Mouse (Mus musculus) neural tube, embryonic 15.5 days (tissue): ENCODE results near the gene Pla2g12a. TPM values are rescaled to one million over a fixed set of nuclear protein-coding genes. Genes with fewer than 3 reads are reported as not detected.

Experiments used
- ATAC-seq: fragments of 200-750 bp; cut with Nextera tagmentation; 2 replicates; pipeline ENCODE4 v1.8.0; 2017; ENCODE audit warnings: mild to moderate bottlenecking, moderate TSS enrichment, moderate library complexity; ENCODE audit not compliant: low FRiP score
- H3K27ac ChIP-seq: fragments of 300-500 bp; sonication (generic); replicated peaks from 2 replicates; pipeline ENCODE4 v1.5.1; 2015; ENCODE audit warnings: mild to moderate bottlenecking, inconsistent platforms
- H3K27me3 ChIP-seq: fragments of 300-500 bp; sonication (generic); replicated peaks from 2 replicates; pipeline ENCODE4 v1.6.1; 2015; ENCODE audit warnings: inconsistent platforms
- H3K36me3 ChIP-seq: fragments of 300-500 bp; sonication (generic); 2 replicates; pipeline ENCODE4 v1.6.1; 2015; ENCODE audit warnings: inconsistent platforms
- H3K4me1 ChIP-seq: fragments of 300-500 bp; sonication (generic); 2 replicates; pipeline ENCODE4 v1.6.1; 2015; ENCODE audit warnings: inconsistent platforms
- H3K4me2 ChIP-seq: fragments of 300-500 bp; sonication (generic); 2 replicates; pipeline ENCODE4 v1.6.1; 2015; ENCODE audit warnings: inconsistent platforms, mild to moderate bottlenecking, moderate library complexity
- H3K4me3 ChIP-seq: fragments of 300-500 bp; sonication (generic); replicated peaks from 2 replicates; pipeline ENCODE4 v1.5.1; 2015; ENCODE audit warnings: mild to moderate bottlenecking, inconsistent platforms
- H3K9ac ChIP-seq: fragments of 300-500 bp; sonication (generic); replicated peaks from 2 replicates; pipeline ENCODE4 v1.6.1; 2015; ENCODE audit warnings: mild to moderate bottlenecking, inconsistent platforms
- H3K9me3 ChIP-seq: fragments of 300-500 bp; sonication (generic); replicated peaks from 2 replicates; pipeline ENCODE4 v1.6.1; 2016; ENCODE audit warnings: inconsistent platforms
- whole genome bisulfite sequencing: fragments of 180-500 bp; shearing (Covaris S2); methylation state at CpG from one replicate; pipeline ENCODE4 v1.1.7; 2015; ENCODE audit warnings: mixed read lengths; 5-methylcytosine and 5-hydroxymethylcytosine counted together
- polyA plus RNA-seq: library from polyadenylated mRNA; unstranded; fragments of >200 nt; fragmentation: Nextera tagmentation; extraction: Ambion mirVana; gene quantifications from 2 replicates; pipeline ENCODE4 v1.2.1, GENCODE M21; 2015

Gene Pla2g12a
- polyA plus RNA-seq, 1 experiment from 2014 or later = 37.5 TPM

DNA sequence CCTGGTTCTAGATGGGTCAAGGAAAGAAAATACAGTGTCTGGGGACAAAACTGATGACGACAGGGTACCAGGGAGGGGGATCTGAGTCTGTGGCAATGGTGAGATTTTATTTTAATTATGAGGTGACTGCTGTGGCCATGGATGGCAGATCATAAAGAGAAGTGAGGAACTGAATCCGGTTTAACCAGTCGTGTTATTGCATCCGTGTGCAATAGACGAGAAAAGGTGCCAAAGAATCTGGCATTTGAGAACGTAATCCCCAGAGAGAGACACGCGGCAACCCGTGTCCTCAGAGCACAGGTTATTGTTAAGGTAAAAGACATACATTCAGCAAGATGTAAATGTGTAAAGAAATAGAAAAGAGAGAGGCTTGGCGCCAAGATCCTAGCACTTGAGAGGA lies 1.1 kb upstream of the Pla2g12a start:
- H3K9ac ChIP-seq = no peak overlapping the region
- H3K27ac ChIP-seq = no peak overlapping the region
- H3K4me3 ChIP-seq = no peak overlapping the region
- no peaks in the 10 kb centered on the region for H3K27me3 ChIP-seq
- no peaks in the 10 kb centered on the region for H3K36me3 ChIP-seq
- no peak overlapping the region for H3K4me2 ChIP-seq
- 93% methylated on average over 10 of the region's 10 CpGs for WGBS
- no peak for ATAC-seq
- peaks cover 14% of the 10 kb centered on the region for H3K4me1 ChIP-seq
- H3K9me3 ChIP-seq = no peaks in the 10 kb centered on the region

- Histone ChIP-seq H3K4me1 (peaks cover 14% of the 10 kb centered on the region), H3K9ac (peak overlapping the region; percentile 76), H3K4me3 (peak overlapping the region; percentile 55), H3K36me3 (no peaks in the 10 kb centered on the region), H3K27ac (peak overlapping the region; percentile 85), H3K9me3 (no peaks in the 10 kb centered on the region), H3K27me3 (no peaks in the 10 kb centered on the region), H3K4me2 (peak overlapping the region; percentile 96)
- peak; percentile 59 for ATAC-seq
- 2% methylated on average over 24 of the region's 25 CpGs for WGBS
These were observed 838 bp downstream of the Pla2g12a start for GRCm38 (mm10) chr3:129879131-129879757.

DNA sequence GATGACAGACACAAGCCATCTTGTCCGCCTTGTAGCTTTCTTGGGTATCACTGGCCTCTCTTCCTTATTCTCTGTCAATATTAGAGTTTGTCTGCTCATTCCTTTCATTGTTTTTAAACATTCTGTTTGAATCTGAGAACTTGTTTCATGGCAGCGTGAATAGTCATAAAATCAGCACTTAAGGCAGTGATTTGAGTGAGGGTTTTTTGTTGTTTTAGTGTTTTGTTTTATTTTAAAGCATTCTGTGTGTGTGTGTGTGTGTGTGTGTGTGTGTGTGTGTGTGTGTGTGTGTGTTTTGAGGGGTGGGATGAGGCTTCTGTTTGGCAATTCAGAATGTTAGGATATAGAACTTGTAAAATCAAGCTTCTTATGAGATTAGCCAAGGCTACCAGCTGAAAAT lies 1.5 kb downstream of the Pla2g12a start:
- H3K36me3 ChIP-seq = no peaks in the 10 kb centered on the region
- no peaks in the 10 kb centered on the region for H3K27me3 ChIP-seq
- 0 out of 2 replicates have a peak overlapping the region, but pooled peaks have one; percentile 55 for H3K4me3 ChIP-seq
- no peak for ATAC-seq
- no peaks in the 10 kb centered on the region for H3K9me3 ChIP-seq
- H3K4me1 ChIP-seq = peaks cover 14% of the 10 kb centered on the region
- H3K4me2 ChIP-seq = peak overlapping the region; percentile 96
- no peak overlapping the region for H3K9ac ChIP-seq
- 71% methylated on average over 2 of the region's 2 CpGs for WGBS
- no peak overlapping the region for H3K27ac ChIP-seq

GRCm38 (mm10) chr3:129880925-129881593 lies 2.7 kb downstream of the Pla2g12a start:
- 88% methylated on average over 8 of the region's 8 CpGs for WGBS
- no peak for ATAC-seq
- H3K4me2 ChIP-seq = no peak overlapping the region
- no peaks in the 10 kb centered on the region for H3K27me3 ChIP-seq
- no peak overlapping the region for H3K27ac ChIP-seq
- H3K36me3 ChIP-seq = no peaks in the 10 kb centered on the region
- H3K4me1 ChIP-seq = peaks cover 14% of the 10 kb centered on the region
- no peak overlapping the region for H3K4me3 ChIP-seq
- H3K9me3 ChIP-seq = no peaks in the 10 kb centered on the region
- no peak overlapping the region for H3K9ac ChIP-seq

- no peak overlapping the region for H3K4me2 ChIP-seq
- peaks cover 6% of the 10 kb centered on the region for H3K36me3 ChIP-seq
- no peak overlapping the region for H3K9ac ChIP-seq
- no peak overlapping the region for H3K4me3 ChIP-seq
- H3K27me3 ChIP-seq = no peaks in the 10 kb centered on the region
- no peak overlapping the region for H3K27ac ChIP-seq
- no peak for ATAC-seq
- no peaks in the 10 kb centered on the region for H3K4me1 ChIP-seq
- no peaks in the 10 kb centered on the region for H3K9me3 ChIP-seq
- 92% methylated on average over 9 of the region's 9 CpGs for WGBS
These were observed 7.2 kb downstream of the Pla2g12a start for GRCm38 (mm10) chr3:129885577-129885976.

GRCm38 (mm10) chr3:129886430-129886829 lies 8.0 kb downstream of the Pla2g12a start:
- Histone ChIP-seq H3K4me1 (no peaks in the 10 kb centered on the region), H3K36me3 (peaks cover 13% of the 10 kb centered on the region), H3K4me2 (no peak overlapping the region), H3K27me3 (no peaks in the 10 kb centered on the region), H3K27ac (no peak overlapping the region), H3K4me3 (no peak overlapping the region), H3K9ac (no peak overlapping the region), H3K9me3 (no peaks in the 10 kb centered on the region)
- WGBS = 90% methylated on average over 5 of the region's 5 CpGs
- ATAC-seq = no peak

DNA sequence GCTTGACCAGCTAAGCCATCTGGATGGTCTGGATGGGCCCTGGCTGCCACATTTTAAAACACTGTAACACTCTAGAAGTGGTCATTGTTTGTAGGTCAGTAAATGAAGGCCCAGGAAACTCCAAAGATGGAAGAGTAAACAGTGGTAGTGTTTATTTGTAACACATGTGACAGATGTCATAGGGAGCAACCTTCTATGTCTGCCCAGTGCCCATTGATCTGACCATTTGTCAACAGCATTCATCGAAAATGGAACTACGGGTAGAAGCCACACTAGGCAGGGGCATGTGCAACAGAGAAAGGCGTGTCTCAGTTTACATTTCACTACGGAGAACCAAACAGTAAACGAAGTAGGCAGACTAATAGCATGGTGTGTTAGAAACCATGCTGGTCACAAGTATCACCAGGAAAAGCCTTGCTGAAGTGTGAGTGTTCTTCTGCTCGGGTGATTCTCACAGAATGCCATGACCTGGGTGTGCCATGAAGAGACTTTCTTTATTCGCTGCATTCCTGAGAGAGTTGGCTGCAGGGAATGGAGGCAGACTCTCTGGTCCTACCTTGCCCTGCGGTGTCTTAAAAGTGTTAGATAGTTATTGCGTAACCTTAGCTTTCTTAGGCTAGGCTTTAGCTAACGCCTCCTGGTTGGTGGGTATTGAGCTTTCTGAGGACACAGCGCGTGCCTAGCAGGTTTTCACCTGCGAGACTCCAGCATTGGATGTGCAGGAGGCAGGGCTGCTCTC lies 9.5 kb downstream of the Pla2g12a start:
- Histone ChIP-seq H3K36me3 (peaks cover 26% of the 10 kb centered on the region), H3K27ac (no peak overlapping the region), H3K9me3 (no peaks in the 10 kb centered on the region), H3K4me2 (no peak overlapping the region), H3K4me1 (no peaks in the 10 kb centered on the region), H3K27me3 (no peaks in the 10 kb centered on the region), H3K4me3 (no peak overlapping the region), H3K9ac (no peak overlapping the region)
- WGBS = 91% methylated on average over 13 of the region's 13 CpGs
- ATAC-seq = no peak

DNA sequence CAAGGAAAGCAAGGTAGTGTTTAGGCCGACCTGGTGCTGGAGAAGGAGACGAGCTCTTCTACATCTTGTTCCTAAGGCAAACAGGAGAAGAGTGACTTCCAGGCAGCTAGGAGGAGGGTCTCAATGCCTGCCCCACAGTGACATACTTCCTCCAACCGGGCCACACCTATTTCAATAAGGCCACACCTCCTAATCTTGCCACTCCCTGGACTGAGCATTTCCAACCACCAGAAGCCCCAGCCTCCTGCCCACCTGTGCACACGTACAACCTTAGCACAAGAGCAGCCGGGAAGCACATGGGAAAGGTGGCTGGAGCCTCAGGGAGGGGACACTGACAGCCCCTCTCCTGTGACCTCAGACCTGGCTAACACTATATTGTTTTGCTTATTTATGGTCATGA lies 13.6 kb downstream of the Pla2g12a start:
- peaks cover 41% of the 10 kb centered on the region for H3K36me3 ChIP-seq
- no peak overlapping the region for H3K9ac ChIP-seq
- no peak overlapping the region for H3K4me2 ChIP-seq
- WGBS = 89% methylated on average over 5 of the region's 5 CpGs
- H3K9me3 ChIP-seq = no peaks in the 10 kb centered on the region
- H3K4me1 ChIP-seq = no peaks in the 10 kb centered on the region
- no peaks in the 10 kb centered on the region for H3K27me3 ChIP-seq
- no peak overlapping the region for H3K27ac ChIP-seq
- ATAC-seq = no peak
- no peak overlapping the region for H3K4me3 ChIP-seq

GRCm38 (mm10) chr3:129893143-129893542 lies 14.7 kb downstream of the Pla2g12a start:
- ATAC-seq = no peak
- Histone ChIP-seq H3K27me3 (no peaks in the 10 kb centered on the region), H3K4me2 (no peak overlapping the region), H3K36me3 (peaks cover 41% of the 10 kb centered on the region), H3K4me3 (no peak overlapping the region), H3K4me1 (no peaks in the 10 kb centered on the region), H3K27ac (no peak overlapping the region), H3K9me3 (no peaks in the 10 kb centered on the region), H3K9ac (no peak overlapping the region)
- WGBS = 93% methylated on average over 3 of the region's 3 CpGs

- peaks cover 8% of the 10 kb centered on the region for H3K4me1 ChIP-seq
- no peaks in the 10 kb centered on the region for H3K9me3 ChIP-seq
- no peaks in the 10 kb centered on the region for H3K27me3 ChIP-seq
- H3K4me3 ChIP-seq = no peak overlapping the region
- ATAC-seq = no peak
- no peak overlapping the region for H3K9ac ChIP-seq
- WGBS = 83% methylated on average over 6 of the region's 6 CpGs
- peaks cover 28% of the 10 kb centered on the region; the same call in 1 of the 2 replicates for H3K36me3 ChIP-seq
- no peak overlapping the region for H3K4me2 ChIP-seq
- H3K27ac ChIP-seq = no peak overlapping the region
These were observed 18.2 kb downstream of the Pla2g12a start for GRCm38 (mm10) chr3:129896591-129896990.

DNA sequence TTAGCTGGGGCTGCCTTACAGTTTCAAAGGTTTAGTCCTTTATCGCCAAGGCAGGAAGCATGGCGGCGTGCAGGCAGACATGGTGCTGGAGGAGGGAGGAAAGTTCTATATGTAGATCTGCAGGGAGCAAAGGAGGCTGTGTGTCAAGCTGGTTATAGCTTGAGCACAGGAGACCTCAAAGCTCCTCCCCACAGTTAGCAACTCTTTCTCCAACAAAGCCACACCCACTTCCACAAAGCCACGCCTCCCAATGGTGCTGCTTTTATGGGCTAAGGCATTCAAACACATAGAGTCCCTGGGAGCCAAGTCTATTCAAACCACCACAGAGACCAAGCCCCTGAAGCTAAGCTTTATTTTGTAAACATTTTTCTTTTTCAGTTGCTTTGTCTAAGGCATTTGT lies 20.5 kb downstream of the Pla2g12a start:
- 63% methylated on average over 4 of the region's 4 CpGs for WGBS
- Histone ChIP-seq H3K4me3 (no peak overlapping the region), H3K9ac (no peak overlapping the region), H3K27ac (no peak overlapping the region), H3K9me3 (no peaks in the 10 kb centered on the region), H3K4me1 (peaks cover 15% of the 10 kb centered on the region), H3K36me3 (peaks cover 9% of the 10 kb centered on the region; the same call in 1 of the 2 replicates), H3K27me3 (no peaks in the 10 kb centered on the region), H3K4me2 (no peak overlapping the region)
- no peak for ATAC-seq
